Mouse (Mus musculus) adrenal gland, adult (tissue): ENCODE measurements around the gene Abca8b.

Experiments used
- DNase-seq, 2 experiments: peaks; one replicate each; pipeline ENCODE4 v3.0.0; 2022 to 2023; ENCODE audit warnings: low spot score in 1 of 2; ENCODE audit not compliant: inconsistent age in 2 of 2

The Abca8b gene

GRCm38 (mm10) chr11:109884126-109884525 is 111.5 kb downstream of the Abca8b start:
- no peak for DNase-seq
